ENCODE assay signal across 8 mouse cellular contexts in genomic region chr2:121295608-121296571, GRCm38 (mm10). TPM values are rescaled to one million over a fixed set of nuclear protein-coding genes. Genes with fewer than 3 reads are reported as not detected.
DNase-seq lines count a peak whose midpoint lies in the region; ATAC-seq and TF ChIP-seq lines count a peak whose summit lies in the region.

No protein-coding gene starts in this region.

- no peak overlapping the region for H3K27ac ChIP-seq in kidney, embryonic 16.5 days (ENCODE audit: low read length)
- peak overlapping the region; percentile 76 for H3K27ac ChIP-seq in forebrain, embryonic 16.5 days (ENCODE audit: low read length)
- H3K27ac ChIP-seq in layer of hippocampus, adult 2 months, result peak overlapping the region; percentile 98
- H3K27ac ChIP-seq in midbrain, embryonic 15.5 days, result peak overlapping the region; percentile 83

- 1% methylated on average over 15 of the region's 15 CpGs for WGBS in kidney, embryonic 16.5 days
- WGBS in forebrain, embryonic 16.5 days, result 1% methylated on average over 14 of the region's 15 CpGs
- WGBS in midbrain, embryonic 15.5 days, result 2% methylated on average over 15 of the region's 15 CpGs

- H3K27me3 ChIP-seq in kidney, embryonic 16.5 days (ENCODE audit: insufficient read depth, low read length), result peaks cover 27% of the 10 kb centered on the region
- H3K27me3 ChIP-seq in forebrain, embryonic 16.5 days (replicated peaks; ENCODE audit: control insufficient read depth, insufficient read depth, low read length), result no peaks in the 10 kb centered on the region
- H3K27me3 ChIP-seq in midbrain, embryonic 15.5 days (replicated peaks), result no peaks in the 10 kb centered on the region

- TF ChIP-seq CTCF in layer of hippocampus, adult 2 months (conservative IDR thresholded peaks at IDR 0.05), result no peak

- peak overlapping the region; percentile 59 for H3K9ac ChIP-seq in kidney, embryonic 16.5 days (replicated peaks; ENCODE audit: low read length)
- H3K9ac ChIP-seq in forebrain, embryonic 16.5 days (replicated peaks; ENCODE audit: low read depth, low read length), result peak overlapping the region; percentile 55
- H3K9ac ChIP-seq in midbrain, embryonic 15.5 days, result peak overlapping the region; percentile 56

- peaks cover 4% of the 10 kb centered on the region; the same call in 1 of the 2 replicates for H3K36me3 ChIP-seq in kidney, embryonic 16.5 days (ENCODE audit: insufficient read depth, low read length)
- peaks cover 5% of the 10 kb centered on the region for H3K36me3 ChIP-seq in forebrain, embryonic 16.5 days (ENCODE audit: control insufficient read depth, insufficient read depth)
- peaks cover 10% of the 10 kb centered on the region for H3K36me3 ChIP-seq in midbrain, embryonic 15.5 days (replicated peaks)

- H3K4me1 ChIP-seq in kidney, embryonic 16.5 days (ENCODE audit: insufficient read depth, low read length), result peaks cover 41% of the 10 kb centered on the region
- peaks cover 32% of the 10 kb centered on the region for H3K4me1 ChIP-seq in forebrain, embryonic 16.5 days (replicated peaks; ENCODE audit: control insufficient read depth, insufficient read depth, low read length)
- peaks cover 52% of the 10 kb centered on the region for H3K4me1 ChIP-seq in midbrain, embryonic 15.5 days

- ATAC-seq in kidney, embryonic 16.5 days (ENCODE audit: low FRiP score, low TSS enrichment), result peak; percentile 39
- ATAC-seq in forebrain, embryonic 16.5 days, result peak; percentile 56
- peak; percentile 58 for ATAC-seq in midbrain, embryonic 15.5 days (replicated peaks)

- no peak for DNase-seq in kidney, adult 9 months
- peak; percentile 97 for DNase-seq in brain, adult 2 months (ENCODE audit: low read depth, low spot score)
- peak; percentile 65 to 76 for DNase-seq in layer of hippocampus, adult 2 months (ENCODE audit: low spot score in 2 of 2)
- DNase-seq in thymus, postnatal 25 days, result peak; percentile 39
- no peak for DNase-seq in adrenal gland, postnatal 4 days (ENCODE audit: low spot score in 2 of 2)

- H3K4me3 ChIP-seq in kidney, embryonic 16.5 days (ENCODE audit: low read length), result peak overlapping the region; percentile 54
- peak overlapping the region; percentile 53 for H3K4me3 ChIP-seq in forebrain, embryonic 16.5 days (replicated peaks; ENCODE audit: low read length)
- peak overlapping the region; percentile 92 for H3K4me3 ChIP-seq in layer of hippocampus, adult 2 months
- H3K4me3 ChIP-seq in midbrain, embryonic 15.5 days, result peak overlapping the region; percentile 54

- H3K9me3 ChIP-seq in kidney, embryonic 16.5 days (ENCODE audit: low read length), result no peaks in the 10 kb centered on the region
- no peaks in the 10 kb centered on the region for H3K9me3 ChIP-seq in forebrain, embryonic 16.5 days (ENCODE audit: control insufficient read depth, low read length)
- no peaks in the 10 kb centered on the region for H3K9me3 ChIP-seq in midbrain, embryonic 15.5 days

- peak overlapping the region; percentile 60 for H3K4me2 ChIP-seq in kidney, embryonic 16.5 days (replicated peaks; ENCODE audit: low read depth, low read length)
- peak overlapping the region; percentile 66 for H3K4me2 ChIP-seq in forebrain, embryonic 16.5 days (ENCODE audit: low read length)
- peak overlapping the region; percentile 93 for H3K4me2 ChIP-seq in midbrain, embryonic 15.5 days

RNA-seq across cellular contexts. Expression of gene Map1a, which starts 6.5 kb away (rescaled TPM):
- polyA plus RNA-seq in kidney, embryonic 16.5 days (2015; fragmentation: Nextera tagmentation; extraction: Ambion mirVana), result 2.5 and 3.2 TPM in 2 replicates
- polyA plus RNA-seq in forebrain, embryonic 16.5 days (2015; fragmentation: Nextera tagmentation; extraction: Ambion mirVana), result 10.9 and 13.3 TPM in 2 replicates
- total RNA-seq in layer of hippocampus, adult 2 months (2021), result 100 to 1,000 TPM; 622 to 629 TPM
- polyA plus RNA-seq in midbrain, embryonic 15.5 days (2015; fragmentation: Nextera tagmentation; extraction: Ambion mirVana), result 22.5 and 27.1 TPM in 2 replicates
- total RNA-seq in adrenal gland, postnatal 4 days (2021), result 10 to 100 TPM; 10.8 to 13.3 TPM

RNA-seq across cellular contexts. Expression of gene Trp53bp1, which starts 24.7 kb away (rescaled TPM):
- polyA plus RNA-seq in kidney, embryonic 16.5 days (2015; fragmentation: Nextera tagmentation; extraction: Ambion mirVana), result 64.0 and 71.5 TPM in 2 replicates
- polyA plus RNA-seq in forebrain, embryonic 16.5 days (2015; fragmentation: Nextera tagmentation; extraction: Ambion mirVana), result 181 and 209 TPM in 2 replicates
- total RNA-seq in layer of hippocampus, adult 2 months (2021), result 100 to 1,000 TPM; 148 to 162 TPM
- 186 and 214 TPM in 2 replicates for polyA plus RNA-seq in midbrain, embryonic 15.5 days (2015; fragmentation: Nextera tagmentation; extraction: Ambion mirVana)
- 100 to 1,000 TPM in 1 of 2 experiments, 10 to 100 TPM in 1; 99.2 to 105 TPM for total RNA-seq in adrenal gland, postnatal 4 days (2021)

RNA-seq across cellular contexts. Expression of gene Ppip5k1, which starts 59.3 kb away (rescaled TPM):
- polyA plus RNA-seq in kidney, embryonic 16.5 days (2015; fragmentation: Nextera tagmentation; extraction: Ambion mirVana), result 14.4 and 15.8 TPM in 2 replicates
- 14.3 and 22.4 TPM in 2 replicates for polyA plus RNA-seq in forebrain, embryonic 16.5 days (2015; fragmentation: Nextera tagmentation; extraction: Ambion mirVana)
- total RNA-seq in layer of hippocampus, adult 2 months (2021), result 100 to 1,000 TPM; 106 to 110 TPM
- polyA plus RNA-seq in midbrain, embryonic 15.5 days (2015; fragmentation: Nextera tagmentation; extraction: Ambion mirVana), result 20.6 and 21.6 TPM in 2 replicates
- 10 to 100 TPM; 26.1 to 28.0 TPM for total RNA-seq in adrenal gland, postnatal 4 days (2021)

Comparison
In these comparisons a context has a peak if more than half of its experiments do, and no peak if none do; other contexts are left out.
1. DNase-seq: peak in brain, adult 2 months (single experiment), layer of hippocampus, adult 2 months (2 of 2) and thymus, postnatal 25 days (single experiment); none in kidney, adult 9 months (single experiment) and adrenal gland, postnatal 4 days (0 of 2).
2. Peak in every context shown above with its lines, with median percentiles within 50 percentile points of each other: ATAC-seq, H3K4me2 ChIP-seq, H3K4me3 ChIP-seq and H3K9ac ChIP-seq.